Comparison of ENCODE assay signal across 21 mouse cellular contexts in genomic region chr14:74972216-74972615, GRCm38 (mm10). TPM values are rescaled to one million over a fixed set of nuclear protein-coding genes. Genes with fewer than 3 reads are reported as not detected.
A peak's percentile ranks its signal among the peaks of the same experiment; 100 is the strongest.
DNase-seq lines count a peak whose midpoint lies in the region; ATAC-seq and TF ChIP-seq lines count a peak whose summit lies in the region.
"Had no signal": no experiment of that assay in that cellular context is flagged by ENCODE, and none has a peak within 500 bp of the region (broad histone marks: within the 10 kb centered on the region; RNA-seq: fewer than 3 reads in every experiment).

No protein-coding gene starts in this region.

- peak; percentile 50 for ATAC-seq in erythroblast, adult 5-6 weeks (replicated peaks; ENCODE audit: low FRiP score, poor library complexity, severe bottlenecking)
- ATAC-seq in liver, embryonic 13.5 days (ENCODE audit: low read depth), result peak; percentile 89
- ATAC-seq in midbrain, embryonic 14.5 days (ENCODE audit: low FRiP score, low TSS enrichment), result no peak
- ATAC-seq: forebrain, embryonic 15.5 days; inflammation-experienced regulatory T-cells, adult 6 months; Patski had no signal

- H3K9me3 ChIP-seq in MEL (replicated peaks; ENCODE audit: insufficient read depth, low read length), result no peaks in the 10 kb centered on the region
- H3K9me3 ChIP-seq in liver, embryonic 13.5 days (replicated peaks), result no peaks in the 10 kb centered on the region
- H3K9me3 ChIP-seq in midbrain, embryonic 14.5 days (ENCODE audit: control insufficient read depth, low read length), result no peaks in the 10 kb centered on the region
- H3K9me3 ChIP-seq: forebrain, embryonic 15.5 days; heart, embryonic 10.5 days; limb, embryonic 10.5 days; neural tube, embryonic 15.5 days had no signal

- TF ChIP-seq RAD21 in MEL (IDR thresholded peaks at IDR 0.05; ENCODE audit: low read depth, low read length), result no peak

- peak; percentile 90 for DNase-seq in heart, adult 11 months
- DNase-seq in heart, postnatal 25 days (ENCODE audit: low spot score), result no peak
- peak; percentile 70 for DNase-seq in MEL (ENCODE audit: low read depth, low spot score)
- peak; percentile 44 for DNase-seq in liver, embryonic 13.5 days
- DNase-seq in gastrocnemius, postnatal 10 days, result no peak
- no peak for DNase-seq in layer of hippocampus, adult 9-11 months
- DNase-seq in midbrain, embryonic 14.5 days, result no peak
- DNase-seq: cerebellum, adult 2 months; gastrocnemius, postnatal 14 days; kidney, postnatal 25 days; layer of hippocampus, postnatal 36 days; thymus, postnatal 4 days had no signal

- H3K4me3 ChIP-seq in MEL (ENCODE audit: control insufficient read depth in 1 of 2, insufficient read depth in 1 of 2, low read depth in 2 of 2, low read length in 2 of 2), result peak overlapping the region in 1 of 2 experiments; percentile 14; a peak in 2 of 4 replicates
- peak overlapping the region; percentile 18 for H3K4me3 ChIP-seq in liver, embryonic 13.5 days (replicated peaks)
- H3K4me3 ChIP-seq in midbrain, embryonic 14.5 days (replicated peaks; ENCODE audit: low read depth, low read length), result no peak overlapping the region
- H3K4me3 ChIP-seq: forebrain, embryonic 15.5 days; heart, embryonic 10.5 days; limb, embryonic 10.5 days; megakaryocyte, embryonic 14.5 days; neural tube, embryonic 15.5 days had no signal

- WGBS in liver, embryonic 13.5 days (ENCODE audit: insufficient replicate concordance), result 5% methylated on average over 3 of the region's 3 CpGs
- WGBS in midbrain, embryonic 14.5 days, result 84% methylated on average over 3 of the region's 3 CpGs

- TF ChIP-seq POLR2A in MEL (IDR thresholded peaks at IDR 0.05; ENCODE audit: control insufficient read depth in 1 of 2, insufficient read depth in 1 of 2, low read depth in 1 of 2, low read length in 2 of 2, poor library complexity in 1 of 2), result no peak

- peak; percentile 84 to 85 for TF ChIP-seq EP300 in MEL (IDR thresholded peaks at IDR 0.05; ENCODE audit: low read depth in 1 of 2, low read length in 2 of 2)

- H3K79me2 ChIP-seq in MEL (ENCODE audit: control insufficient read depth, insufficient read depth, low read length, poor library complexity), result no peaks in the 10 kb centered on the region

- intact Hi-C loops in heart, postnatal 25 days (cut with DNase I), result no loop called here

- no peaks in the 10 kb centered on the region for H3K27me3 ChIP-seq in MEL (ENCODE audit: control insufficient read depth in 1 of 2, insufficient read depth in 2 of 2, low read length in 2 of 2)
- 0 out of 2 replicates have a peak, but pooled peaks cover 10% of the 10 kb centered on the region for H3K27me3 ChIP-seq in liver, embryonic 13.5 days
- no peaks in the 10 kb centered on the region for H3K27me3 ChIP-seq in midbrain, embryonic 14.5 days (ENCODE audit: control insufficient read depth, insufficient read depth, low read length)
- H3K27me3 ChIP-seq: CH12.LX; forebrain, embryonic 15.5 days; neural tube, embryonic 15.5 days; Patski had no signal

- H3K4me2 ChIP-seq in liver, embryonic 13.5 days, result peak overlapping the region; percentile 50
- H3K4me2 ChIP-seq in midbrain, embryonic 14.5 days (ENCODE audit: low read length), result no peak overlapping the region
- H3K4me2 ChIP-seq: forebrain, embryonic 15.5 days; neural tube, embryonic 15.5 days had no signal

- H3K36me3 ChIP-seq in MEL (ENCODE audit: control insufficient read depth in 1 of 2, insufficient read depth in 2 of 2, low read length in 2 of 2), result peaks cover 0 to 19% of the 10 kb centered on the region in 2 experiments; a peak in 2 of 4 replicates
- no peaks in the 10 kb centered on the region for H3K36me3 ChIP-seq in liver, embryonic 13.5 days
- no peaks in the 10 kb centered on the region for H3K36me3 ChIP-seq in midbrain, embryonic 14.5 days (ENCODE audit: control insufficient read depth, insufficient read depth, low read length)
- H3K36me3 ChIP-seq: forebrain, embryonic 15.5 days; heart, embryonic 10.5 days; limb, embryonic 10.5 days; neural tube, embryonic 15.5 days had no signal

- no peak overlapping the region for H3K9ac ChIP-seq in MEL (ENCODE audit: control insufficient read depth, low read depth, low read length, poor library complexity, severe bottlenecking)
- H3K9ac ChIP-seq in liver, embryonic 13.5 days, result peak overlapping the region; percentile 44; the same call in 1 of the 2 replicates
- H3K9ac ChIP-seq in midbrain, embryonic 14.5 days (replicated peaks; ENCODE audit: low read length), result no peak overlapping the region
- H3K9ac ChIP-seq: forebrain, embryonic 15.5 days; neural tube, embryonic 15.5 days had no signal

- H3K4me1 ChIP-seq in MEL (ENCODE audit: control insufficient read depth in 1 of 2, insufficient read depth in 2 of 2, low read length in 2 of 2), result peaks cover 4 to 27% of the 10 kb centered on the region in 2 experiments
- H3K4me1 ChIP-seq in liver, embryonic 13.5 days (replicated peaks), result peaks cover 64% of the 10 kb centered on the region
- H3K4me1 ChIP-seq in midbrain, embryonic 14.5 days (ENCODE audit: control insufficient read depth, insufficient read depth, low read length), result no peaks in the 10 kb centered on the region
- H3K4me1 ChIP-seq: forebrain, embryonic 15.5 days; limb, embryonic 10.5 days had no signal

- TF ChIP-seq CTCF in MEL (IDR thresholded peaks at IDR 0.05 in 2 of 3, conservative IDR thresholded peaks at IDR 0.05 in 1 of 3; ENCODE audit: control insufficient read depth in 1 of 3, insufficient read depth in 1 of 3, low read depth in 2 of 3, low read length in 3 of 3, poor library complexity in 1 of 3, severe bottlenecking in 1 of 3), result no peak

- H3K27ac ChIP-seq in MEL (ENCODE audit: control insufficient read depth, low read depth, low read length), result no peak overlapping the region
- H3K27ac ChIP-seq in liver, embryonic 13.5 days, result peak overlapping the region; percentile 85
- no peak overlapping the region for H3K27ac ChIP-seq in midbrain, embryonic 14.5 days (replicated peaks; ENCODE audit: low read depth, low read length)
- H3K27ac ChIP-seq: forebrain, embryonic 15.5 days; heart, embryonic 10.5 days; limb, embryonic 10.5 days; neural tube, embryonic 15.5 days had no signal

TF ChIP-seq in MEL, 35 proteins besides CTCF, POLR2A, EP300 and RAD21 (continues in another document):
- no peak for TF ChIP-seq POLR2AphosphoS5 (IDR thresholded peaks at IDR 0.05; ENCODE audit: borderline replicate concordance, low read depth, low read length)
- TF ChIP-seq MAZ (IDR thresholded peaks at IDR 0.05; ENCODE audit: low read depth, low read length), result 0 out of 2 replicates have a peak, but pooled peaks have one; percentile 42
- peak; percentile 45; the same call in 1 of the 2 replicates for TF ChIP-seq TAL1 (IDR thresholded peaks at IDR 0.05; ENCODE audit: low read length)
- TF ChIP-seq BHLHE40 (IDR thresholded peaks at IDR 0.05; ENCODE audit: borderline replicate concordance, low read depth, low read length), result no peak
- no peak for TF ChIP-seq GABPA (IDR thresholded peaks at IDR 0.05; ENCODE audit: low read depth, low read length)
- no peak for TF ChIP-seq NRF1 (IDR thresholded peaks at IDR 0.05; ENCODE audit: insufficient read depth, low read depth, low read length, poor library complexity, severe bottlenecking)
- TF ChIP-seq E2F4 (IDR thresholded peaks at IDR 0.05; ENCODE audit: borderline replicate concordance, low read depth, low read length), result no peak
- TF ChIP-seq JUND (IDR thresholded peaks at IDR 0.05; ENCODE audit: low read depth, low read length), result 0 out of 2 replicates have a peak, but pooled peaks have one; percentile 37
- TF ChIP-seq UBTF (IDR thresholded peaks at IDR 0.05; ENCODE audit: borderline replicate concordance, insufficient read depth, low read depth, low read length), result no peak
- no peak for TF ChIP-seq CHD1 (IDR thresholded peaks at IDR 0.05; ENCODE audit: low read depth, low read length)
- peak; percentile 89 for TF ChIP-seq GATA1 (IDR thresholded peaks at IDR 0.05; ENCODE audit: low read depth, low read length)
- TF ChIP-seq CHD2 (IDR thresholded peaks at IDR 0.05; ENCODE audit: low read length), result no peak
- peak; percentile 86 for TF ChIP-seq ETS1 (IDR thresholded peaks at IDR 0.05; ENCODE audit: low read depth, low read length)
- peak; percentile 67 for TF ChIP-seq MXI1 (IDR thresholded peaks at IDR 0.05; ENCODE audit: low read depth, low read length)
- 0 out of 2 replicates have a peak, but pooled peaks have one; percentile 47 for TF ChIP-seq RCOR1 (IDR thresholded peaks at IDR 0.05; ENCODE audit: low read depth, low read length)
- no peak for TF ChIP-seq NELFE (IDR thresholded peaks at IDR 0.05; ENCODE audit: low read depth, low read length)
- no peak for TF ChIP-seq ELF1 (IDR thresholded peaks at IDR 0.05; ENCODE audit: low read depth, low read length)
- no peak for TF ChIP-seq KAT2A (conservative IDR thresholded peaks at IDR 0.05; ENCODE audit: low read depth, low read length)
- TF ChIP-seq MAX (IDR thresholded peaks at IDR 0.05; ENCODE audit: low read length), result no peak
- TF ChIP-seq TCF12 (IDR thresholded peaks at IDR 0.05; ENCODE audit: low read depth, low read length), result peak; percentile 88
- TF ChIP-seq SIN3A (IDR thresholded peaks at IDR 0.05; ENCODE audit: low read length), result peak; percentile 68

RNA-seq across cellular contexts. Expression of gene Lrch1, which starts 24.5 kb away (rescaled TPM):
- 10 to 100 TPM; 16.8 to 17.9 TPM for total RNA-seq in heart, postnatal 25 days (2021)
- 2.8 and 3.3 TPM in 2 replicates for total RNA-seq in MEL (2012; rRNA removed)
- 1 to 10 TPM in 1 of 2 experiments, not detected in 1; 6.1 TPM for polyA plus RNA-seq in MEL (2012; ENCODE audit: insufficient read depth in 1 of 2, insufficient read length in 2 of 2, low read depth in 1 of 2, low replicate concordance in 2 of 2, missing spikeins in 1 of 2)
- total RNA-seq in erythroblast, adult 5-6 weeks (2015; ENCODE audit: low replicate concordance), result 6.1 and 6.3 TPM in 2 replicates
- total RNA-seq in erythroblast, adult 5-6 weeks (2017; ENCODE audit: low replicate concordance), result 4.4 and 11.2 TPM in 2 replicates
- 4.3 and 5.3 TPM in 2 replicates for polyA plus RNA-seq in liver, embryonic 13.5 days (2015; fragmentation: Nextera tagmentation; extraction: Ambion mirVana)
- total RNA-seq in gastrocnemius, postnatal 10 days (2021), result 10 to 100 TPM in 1 of 2 experiments, 1 to 10 TPM in 1; 8.9 to 11.2 TPM
- 14.3 and 19.4 TPM in 2 replicates for polyA plus RNA-seq in midbrain, embryonic 14.5 days (2014; fragmentation: Nextera tagmentation; extraction: Ambion mirVana)

RNA-seq across cellular contexts. Expression of gene Rubcnl, which starts 43.6 kb away (rescaled TPM):
- total RNA-seq in heart, postnatal 25 days (2021), result 1 to 10 TPM in 1 of 2 experiments, under 1 TPM in 1; 0.49 to 1.1 TPM
- total RNA-seq in MEL (2012; rRNA removed), result 0.04 and 0.13 TPM in 2 replicates
- polyA plus RNA-seq in MEL (2012; ENCODE audit: insufficient read depth in 1 of 2, insufficient read length in 2 of 2, low read depth in 1 of 2, low replicate concordance in 2 of 2, missing spikeins in 1 of 2), result under 1 TPM in 1 of 2 experiments, not detected in 1; 0.06 TPM
- total RNA-seq in erythroblast, adult 5-6 weeks (2015; ENCODE audit: low replicate concordance), result 1.9 and 7.5 TPM in 2 replicates
- 0.28 and 1.2 TPM in 2 replicates for total RNA-seq in erythroblast, adult 5-6 weeks (2017; ENCODE audit: low replicate concordance)
- polyA plus RNA-seq in liver, embryonic 13.5 days (2015; fragmentation: Nextera tagmentation; extraction: Ambion mirVana), result 0.20 and 0.24 TPM in 2 replicates
- under 1 TPM; 0.23 to 0.61 TPM for total RNA-seq in gastrocnemius, postnatal 10 days (2021)
- 0.08 and 0.13 TPM in 2 replicates for polyA plus RNA-seq in midbrain, embryonic 14.5 days (2014; fragmentation: Nextera tagmentation; extraction: Ambion mirVana)

Comparison
In these comparisons a context has a peak if more than half of its experiments do, and no peak if none do; other contexts are left out.
1. DNase-seq: peak in heart, adult 11 months (single experiment), MEL (single experiment) and liver, embryonic 13.5 days (single experiment); none in heart, postnatal 25 days (single experiment), gastrocnemius, postnatal 10 days (single experiment), layer of hippocampus, adult 9-11 months (single experiment) and midbrain, embryonic 14.5 days (single experiment).